Mouse (Mus musculus): ENCODE measurements at regions not wholly inside any gene's neighbourhood (a gene's known extent, or its start where the extent isn't known, plus 50 kb on each side); places are given as distances from the start of the nearest gene placed in this dataset.
A peak's percentile ranks its signal among the peaks of the same experiment; 100 is the strongest.
"Not testable (repeated sequence)": the region's sequence is repeated elsewhere in the genome, so short reads cannot be mapped to it uniquely, and the experiment has no call there.

- ATAC-seq (ENCODE audit: low FRiP score, low read depth): peak; percentile 97
Observed at GRCm38 (mm10) chr7:60622271-60623249, 482.5 kb upstream of the Snrpn start.

DNA sequence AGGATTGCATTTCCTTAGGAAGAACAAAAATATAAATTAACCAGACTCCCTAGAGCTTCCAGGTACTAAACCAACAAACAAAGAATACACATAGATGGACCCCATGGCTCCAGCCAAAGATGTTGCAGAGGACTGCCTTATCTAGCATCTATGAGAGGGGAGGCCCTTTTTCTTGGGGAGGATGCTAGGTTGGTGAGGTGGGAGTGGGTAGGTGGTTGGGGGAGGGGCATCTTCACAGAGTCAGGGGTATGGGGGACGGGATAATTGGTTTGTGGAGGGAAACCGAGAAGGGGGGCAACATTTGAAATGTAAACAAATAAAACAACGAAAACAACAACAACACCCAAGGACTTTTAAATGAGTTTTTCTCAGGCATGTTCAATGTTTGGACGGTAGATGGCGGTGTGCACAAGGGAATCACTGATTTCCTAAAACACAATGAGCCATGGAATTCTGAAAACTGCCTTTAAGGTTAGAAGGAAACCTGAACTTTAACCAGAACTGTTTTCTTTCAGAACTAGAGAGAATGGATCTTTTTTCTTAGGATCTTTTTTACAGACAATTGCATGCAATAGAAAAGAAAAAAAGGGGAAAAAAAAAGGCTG, 477.2 kb upstream of the Snrpn start:
- H3K4me3 ChIP-seq; H3K4me2 ChIP-seq; H3K4me1 ChIP-seq (replicated peaks); H3K9me3 ChIP-seq; ATAC-seq (ENCODE audit: low FRiP score, low read depth); H3K36me3 ChIP-seq; H3K9ac ChIP-seq; H3K27me3 ChIP-seq; H3K27ac ChIP-seq (replicated peaks): not testable (repeated sequence)
- 7% methylated on average over 5 of the region's 5 CpGs for WGBS

More at GRCm38 (mm10) chr7:60622271-60623249, 482.5 kb upstream of the Snrpn start:
- H3K27me3 ChIP-seq; H3K36me3 ChIP-seq; H3K4me1 ChIP-seq (replicated peaks); H3K9me3 ChIP-seq: not testable (repeated sequence)
- peak overlapping the region; percentile 16; the same call in 1 of the 2 replicates for H3K9ac ChIP-seq
- peak overlapping the region; percentile 44 for H3K4me2 ChIP-seq
- WGBS: 31% methylated on average over 29 of the region's 29 CpGs
- peak overlapping the region; percentile 38 for H3K4me3 ChIP-seq
- H3K27ac ChIP-seq (replicated peaks): peak overlapping the region; percentile 70

Measured in hindbrain, embryonic 15.5 days (tissue).